Mouse (Mus musculus) embryonic stem cell, embryonic (primary cell): ENCODE data around the gene Rnaseh2a.

Experiments
- CTCF ChIA-PET, 4 experiments: fragments of 300-600 bp in 2 of 4; fragments of 350-600 bp in 2 of 4; sonication (Branson Sonifier 250); formaldehyde crosslinking; loops; one replicate each; lab custom pipeline; 2022; ENCODE audit warnings: inconsistent platforms in 2 of 4; lab: Charles Lee
- POLR2A ChIA-PET, 4 experiments: fragments of 300-600 bp in 2 of 4; fragments of 350-600 bp in 2 of 4; sonication (Branson Sonifier 250); formaldehyde crosslinking; loops; one replicate each; lab custom pipeline; 2022; ENCODE audit warnings: antibody characterized with exemption in 4 of 4, inconsistent platforms in 1 of 4; lab: Charles Lee

Gene Rnaseh2a

DNA sequence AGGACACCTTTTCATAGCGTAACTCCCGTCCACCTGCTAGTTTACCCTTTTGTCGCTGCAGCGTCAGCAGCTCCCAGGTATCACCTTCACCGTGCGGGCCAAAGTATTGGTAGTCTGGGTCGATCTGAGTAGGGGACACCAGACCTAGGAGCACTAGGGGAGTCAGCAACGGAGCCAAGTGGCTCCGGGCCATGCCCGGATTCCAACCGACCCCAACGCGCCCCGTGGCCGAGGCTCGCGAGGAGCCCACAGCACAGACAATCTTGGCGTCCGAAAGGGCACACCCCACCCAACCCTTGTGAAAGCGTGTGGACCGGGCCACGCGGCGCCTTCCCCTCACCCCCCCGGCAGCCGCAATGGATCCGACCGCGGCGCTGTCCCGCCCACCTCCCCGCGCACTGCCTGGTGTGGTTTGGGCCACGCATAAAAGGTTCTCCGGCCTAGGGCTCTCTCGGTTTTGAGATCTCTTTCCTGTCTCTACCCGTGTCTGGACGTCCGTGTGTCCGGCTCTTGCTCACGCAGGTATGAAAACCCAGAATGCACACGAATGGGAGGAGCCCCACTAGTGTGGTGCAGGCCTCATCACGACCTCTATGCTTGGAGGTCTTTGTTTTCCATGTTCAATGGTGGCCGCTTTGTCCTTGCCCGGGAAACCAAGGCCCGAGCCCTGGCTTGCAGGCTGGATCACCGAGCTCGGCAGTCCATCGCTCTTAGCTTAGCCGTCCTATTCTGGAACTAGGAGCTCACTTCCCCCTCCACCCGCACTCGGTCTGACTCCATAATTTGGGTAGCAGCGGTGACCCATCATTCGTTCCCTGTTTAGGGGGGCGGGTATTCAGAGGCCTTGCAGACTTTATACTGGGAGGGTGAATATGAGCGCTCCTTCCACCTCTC, at the start of gene Rnaseh2a, which contains the start of the genes Gm49661 and Prdx2:
TSS of gene Rnaseh2a (minus strand) at position 527 of the 894 bp plus-strand sequence.
TSS of gene Gm49661 (minus strand) at position 193 of the 894 bp plus-strand sequence.
TSS of gene Prdx2 (plus strand) at position 347 of the 894 bp plus-strand sequence.
- ChIA-PET CTCF (interaction anchor here in 3 of 4 experiments (0.5 to 1.8 kb wide), 8 partner anchors 13 to 44 kb away, joined by 3 to 6 read pairs (median 3); partner anchors contain the start of gene Hook2 (in 1 of the 3)), POLR2A (interaction anchor here (0.6 to 30.0 kb wide), 48 partner anchors 10 to 331 kb away, joined by 3 to 992 read pairs (median 4); partner anchors contain the start of genes Tnpo2 (in 4 of the 4), Junb (in 3 of the 4), Calr (in 2 of the 4) and Dhps (in 2 of the 4))

DNA sequence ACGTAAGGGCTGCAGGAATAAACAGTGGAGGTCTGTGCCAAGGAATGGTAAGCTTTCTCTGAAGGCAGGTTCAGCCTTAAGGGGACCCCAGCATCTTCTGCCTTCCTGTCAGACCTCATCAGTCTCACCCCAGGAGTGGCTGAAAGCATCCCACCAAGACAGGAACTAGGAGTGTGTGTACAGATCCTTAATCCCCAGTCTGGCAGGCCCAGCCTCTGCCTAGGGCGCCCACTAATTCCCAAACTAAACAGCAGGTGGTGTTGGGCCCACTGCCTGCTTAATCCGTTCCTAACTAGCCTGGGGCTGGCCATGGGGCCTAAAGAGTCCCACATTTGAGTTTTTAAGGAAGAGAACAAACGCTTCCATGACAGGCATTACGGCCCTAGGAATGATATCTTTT, 47.6 kb upstream of the Rnaseh2a start:
- ChIA-PET CTCF (interaction anchor here (0.6 to 3.4 kb wide), 18 partner anchors 8 to 1568 kb away, joined by 3 to 17 read pairs (median 4); no protein-coding TSS in a partner anchor), POLR2A (interaction anchor here (0.6 to 21.2 kb wide), 50 partner anchors 9 to 1866 kb away, joined by 3 to 488 read pairs (median 5); partner anchors contain the start of genes Trir (in 4 of the 4), Asna1 (in 2 of the 4), Dhps (in 2 of the 4) and Junb (in 2 of the 4))

DNA sequence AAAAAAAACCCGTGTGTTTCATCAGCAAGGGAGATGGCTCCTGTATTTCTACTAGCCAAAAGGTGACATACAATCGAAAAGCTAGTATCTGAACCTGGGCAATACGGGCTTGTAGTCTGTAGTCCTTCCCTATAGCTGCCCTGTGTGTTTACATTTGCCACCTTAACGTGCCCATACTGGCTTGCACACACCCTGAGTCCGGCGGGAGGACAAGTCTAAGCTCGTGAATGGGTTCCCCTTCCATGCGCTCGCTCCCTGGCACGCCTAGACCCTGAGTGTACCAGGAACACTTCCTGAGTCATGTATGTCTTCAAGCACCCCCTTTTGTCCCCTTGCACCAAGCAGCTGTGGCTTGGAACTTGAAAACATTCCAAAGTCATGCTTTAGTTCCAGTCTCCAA, 47.2 kb upstream of the Rnaseh2a start:
- ChIA-PET CTCF (interaction anchor here (0.6 to 3.4 kb wide), 17 partner anchors 9 to 1569 kb away, joined by 3 to 17 read pairs (median 5); no protein-coding TSS in a partner anchor), POLR2A (interaction anchor here (0.6 to 21.2 kb wide), 54 partner anchors 9 to 1866 kb away, joined by 3 to 488 read pairs (median 5); partner anchors contain the start of genes Trir (in 4 of the 4), Asna1 (in 2 of the 4), Dhps (in 2 of the 4) and Junb (in 2 of the 4))

DNA sequence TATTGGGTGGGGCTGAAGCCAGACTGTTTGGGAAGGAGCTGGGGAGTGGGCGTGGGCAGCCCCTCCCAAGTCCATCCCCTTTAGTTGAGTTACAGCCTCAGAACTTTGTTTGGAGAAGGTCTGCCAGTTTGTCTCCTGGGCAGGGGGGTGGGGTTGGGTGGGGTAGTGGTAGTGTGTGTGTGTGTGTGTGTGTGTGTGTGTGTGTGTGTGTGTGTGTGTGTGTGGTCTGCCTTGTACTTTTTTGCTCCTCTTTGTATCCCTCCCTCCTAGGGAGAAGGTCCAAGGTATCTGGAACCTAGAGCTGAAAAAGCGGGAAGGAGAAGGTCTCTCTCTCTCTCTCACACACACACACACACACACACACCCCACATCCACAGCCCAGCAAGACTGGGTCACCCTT, 44.9 kb upstream of the Rnaseh2a start, which contains the start of gene Best2:
TSS of gene Best2 (minus strand) at position 101 of the 400 bp plus-strand sequence.
- ChIA-PET CTCF (interaction anchor here (0.6 to 1.9 kb wide), 8 partner anchors 10 to 479 kb away, joined by 3 to 9 read pairs (median 4); partner anchors contain the start of gene Trir (in 1 of the 4)), POLR2A (interaction anchor here in 3 of 4 experiments (0.6 to 21.2 kb wide), 16 partner anchors 9 to 70 kb away, joined by 3 to 488 read pairs (median 13); partner anchors contain the start of genes Asna1 (in 2 of the 3), Dhps (in 2 of the 3), Junb (in 2 of the 3) and Tnpo2 (in 2 of the 3))

DNA sequence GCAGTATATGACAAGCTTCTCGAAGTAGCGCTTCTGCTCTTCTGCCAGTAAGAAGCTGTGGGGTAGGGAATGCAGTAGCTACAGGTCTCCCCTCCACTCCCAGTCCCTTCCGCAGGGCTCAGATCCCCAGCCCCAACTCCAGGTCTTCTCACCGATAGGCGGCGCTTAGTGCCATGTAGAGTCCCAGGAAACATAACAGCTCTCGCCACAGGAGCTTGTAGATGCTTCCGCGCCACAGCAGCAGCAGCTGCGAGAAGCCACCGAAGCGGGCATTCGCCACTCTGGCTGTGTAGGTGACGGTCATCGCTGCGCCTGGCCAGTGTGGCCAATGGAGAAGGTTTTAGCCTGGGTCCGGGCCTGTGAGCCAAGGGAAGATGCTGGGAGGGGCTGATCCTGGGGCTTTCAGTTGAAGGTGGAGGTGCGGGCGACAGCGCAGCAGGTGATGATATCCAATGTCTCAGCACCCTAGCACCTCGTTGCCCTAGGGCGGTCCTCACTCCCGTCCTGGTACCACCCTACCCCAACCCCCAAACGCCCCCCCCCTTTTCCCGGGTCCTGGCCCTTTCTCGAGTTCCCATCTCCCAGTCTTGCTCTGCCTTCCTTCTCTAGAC, 43.8 kb upstream of the Rnaseh2a start:
- CTCF ChIA-PET = interaction anchor here (0.5 to 1.9 kb wide), 49 partner anchors 8 to 515 kb away, joined by 3 to 14 read pairs (median 4); partner anchors contain the start of genes Hook2 (in 3 of the 4), Dhps (in 2 of the 4), Trir (in 2 of the 4) and Asna1 (in 1 of the 4)
- POLR2A ChIA-PET = interaction anchor here (0.5 to 21.2 kb wide), 58 partner anchors 8 to 190 kb away, joined by 3 to 488 read pairs (median 4); partner anchors contain the start of genes Dhps (in 3 of the 4), Junb (in 3 of the 4), Tnpo2 (in 3 of the 4) and Trir (in 3 of the 4)

DNA sequence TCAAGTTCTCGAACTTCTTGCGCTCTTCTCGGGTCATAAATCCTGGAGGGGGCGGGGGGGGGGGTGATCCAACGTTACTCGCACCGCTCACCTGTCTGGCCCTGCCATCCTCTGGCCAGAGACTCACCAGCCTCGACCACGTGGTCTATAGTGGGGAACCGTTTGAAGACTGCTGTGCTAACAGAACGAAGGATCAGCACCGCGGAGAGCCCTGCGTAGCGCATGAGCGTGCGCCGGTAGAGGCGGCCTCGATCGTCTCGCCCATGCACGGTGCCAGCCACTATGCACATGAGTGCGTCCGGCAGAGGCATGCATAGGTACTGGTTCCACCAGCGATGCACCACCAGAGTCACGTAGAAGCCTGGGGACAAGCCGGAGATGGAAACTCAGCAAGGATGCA, 41.7 kb upstream of the Rnaseh2a start:
- POLR2A ChIA-PET = interaction anchor here in 1 of 4 experiments (2.1 to 6.3 kb wide), 3 partner anchors 25 to 61 kb away, joined by 5 to 41 read pairs (median 24); partner anchors contain the start of genes Dhps, Junb and Tnpo2
- CTCF ChIA-PET = no interaction called here

DNA sequence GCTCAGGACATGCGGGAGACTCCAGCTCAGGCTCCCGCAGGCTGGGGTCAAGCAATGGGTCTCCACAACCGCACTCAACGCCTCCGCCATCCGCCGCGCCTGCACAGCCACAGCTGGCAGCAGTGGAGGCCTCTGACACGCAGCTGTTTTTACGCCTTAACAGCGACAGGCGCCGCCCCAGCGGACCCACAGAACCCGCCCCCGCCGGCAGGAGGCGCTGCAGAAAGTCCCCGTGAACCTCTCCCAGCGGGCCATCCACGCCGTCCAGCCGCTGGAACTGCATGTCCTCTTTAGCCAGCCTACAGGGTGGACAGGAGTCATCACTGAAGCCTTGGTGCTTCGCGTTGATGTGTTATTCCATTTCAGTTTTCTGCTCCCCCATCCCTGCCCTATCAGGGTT, 38.1 kb upstream of the Rnaseh2a start:
- CTCF ChIA-PET = interaction anchor here (0.6 to 4.0 kb wide), 40 partner anchors 8 to 299 kb away, joined by 3 to 49 read pairs (median 4); partner anchors contain the start of genes Hook2 (in 2 of the 4), Tnpo2 (in 2 of the 4), Asna1 (in 1 of the 4) and Dnase2a (in 1 of the 4)

DNA sequence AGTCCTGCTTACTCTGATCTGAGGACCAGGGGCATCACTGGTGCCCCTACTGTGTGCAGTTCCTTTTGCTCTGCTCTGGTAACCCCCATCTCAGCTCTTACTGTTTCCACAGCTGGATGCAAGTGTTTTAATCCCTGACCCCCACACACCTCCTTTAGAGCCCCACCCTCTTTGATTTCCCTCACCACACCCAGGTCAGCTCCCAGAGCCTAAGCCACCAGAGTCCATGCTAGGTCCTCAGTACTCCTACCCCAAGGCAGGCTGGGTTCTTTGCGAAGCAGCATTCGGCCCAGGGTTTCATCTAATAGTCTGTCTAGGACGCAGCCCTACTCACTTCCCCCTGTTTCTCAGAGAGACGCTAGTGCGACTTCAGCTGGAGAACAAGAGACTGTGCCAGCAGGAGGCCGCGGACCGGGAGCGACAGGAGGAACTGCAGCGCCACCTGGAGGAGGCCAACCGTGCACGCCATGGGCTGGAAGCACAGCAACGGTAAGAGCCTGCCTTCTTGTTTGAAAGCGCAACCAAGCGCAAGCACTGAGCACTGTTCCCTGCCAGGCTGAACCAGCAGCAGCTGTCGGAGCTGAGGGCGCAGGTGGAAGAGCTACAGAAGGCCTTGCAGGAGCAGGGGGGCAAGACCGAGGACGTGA, 28.2 kb upstream of the Rnaseh2a start:
- ChIA-PET POLR2A (interaction anchor here (0.6 to 27.3 kb wide), 55 partner anchors 8 to 197 kb away, joined by 3 to 992 read pairs (median 5); partner anchors contain the start of genes Dhps (in 3 of the 4), Junb (in 3 of the 4), Trir (in 3 of the 4) and Asna1 (in 2 of the 4)), CTCF (interaction anchor here (0.5 to 6.5 kb wide), 50 partner anchors 8 to 485 kb away, joined by 3 to 81 read pairs (median 4); partner anchors contain the start of genes Junb (in 2 of the 4), Prdx2 (in 2 of the 4), Tnpo2 (in 2 of the 4) and Dnase2a (in 1 of the 4))

More for the DNA sequence above, 38.1 kb upstream of the Rnaseh2a start:
- POLR2A ChIA-PET = interaction anchor here (0.6 to 6.3 kb wide), 28 partner anchors 9 to 92 kb away, joined by 3 to 41 read pairs (median 4); partner anchors contain the start of genes Dhps (in 2 of the 4), Junb (in 2 of the 4), Trir (in 2 of the 4) and Asna1 (in 1 of the 4)

DNA sequence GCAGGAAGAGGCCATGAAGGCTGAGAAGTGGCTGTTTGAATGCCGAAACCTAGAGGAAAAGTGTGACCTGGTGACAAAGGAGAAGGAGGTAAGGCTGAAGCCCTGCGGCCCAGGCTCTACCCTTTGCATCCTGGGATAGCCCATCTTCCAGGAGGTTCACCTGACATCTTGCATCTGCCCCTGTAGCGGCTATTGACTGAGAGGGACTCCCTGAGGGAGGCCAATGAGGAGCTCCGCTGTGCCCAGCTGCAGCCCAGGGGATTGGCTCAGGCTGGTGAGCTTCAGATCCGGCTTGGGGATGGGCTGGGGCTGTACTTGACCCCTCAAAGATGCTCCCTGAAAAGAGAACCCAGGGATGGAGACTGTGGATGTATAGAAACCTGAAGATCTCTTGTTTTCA, 27.4 kb upstream of the Rnaseh2a start:
- ChIA-PET POLR2A (interaction anchor here (0.6 to 27.3 kb wide), 37 partner anchors 7 to 196 kb away, joined by 3 to 992 read pairs (median 8); partner anchors contain the start of genes Dhps (in 3 of the 4), Junb (in 3 of the 4), Asna1 (in 2 of the 4) and Gm49661 (in 2 of the 4)), CTCF (interaction anchor here (0.6 to 6.5 kb wide), 33 partner anchors 9 to 105 kb away, joined by 3 to 81 read pairs (median 4); partner anchors contain the start of genes Junb (in 2 of the 4), Man2b1 (in 1 of the 4) and Tnpo2 (in 1 of the 4))

DNA sequence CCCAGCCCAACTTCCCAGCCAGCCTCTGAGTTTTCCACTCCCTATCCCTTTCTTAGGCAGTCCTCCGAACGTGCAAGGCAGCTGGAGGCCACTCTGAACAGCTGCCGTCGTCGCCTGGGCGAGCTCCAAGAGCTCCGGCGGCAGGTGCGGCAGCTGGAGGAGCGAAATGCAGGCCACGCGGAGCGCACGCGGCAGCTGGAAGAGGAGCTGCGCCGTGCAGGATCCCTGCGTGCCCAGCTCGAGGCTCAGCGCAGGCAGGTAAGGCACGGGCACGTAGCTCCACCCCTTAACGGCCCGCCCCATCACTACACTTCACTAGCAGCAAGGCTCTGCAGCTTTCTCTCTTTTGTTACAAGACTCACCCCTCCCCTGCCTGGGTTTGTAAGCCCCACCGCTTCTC, 26.1 kb upstream of the Rnaseh2a start:
- ChIA-PET POLR2A (interaction anchor here in 3 of 4 experiments (0.6 to 27.3 kb wide), 32 partner anchors 11 to 477 kb away, joined by 3 to 992 read pairs (median 4); partner anchors contain the start of genes Dhps (in 3 of the 3), Junb (in 3 of the 3), Asna1 (in 2 of the 3) and Gm49661 (in 2 of the 3)), CTCF (interaction anchor here (0.7 to 6.5 kb wide), 14 partner anchors 12 to 724 kb away, joined by 3 to 81 read pairs (median 5); partner anchors contain the start of genes Farsa (in 1 of the 4), Gm49661 (in 1 of the 4), Junb (in 1 of the 4) and Prdx2 (in 1 of the 4))

DNA sequence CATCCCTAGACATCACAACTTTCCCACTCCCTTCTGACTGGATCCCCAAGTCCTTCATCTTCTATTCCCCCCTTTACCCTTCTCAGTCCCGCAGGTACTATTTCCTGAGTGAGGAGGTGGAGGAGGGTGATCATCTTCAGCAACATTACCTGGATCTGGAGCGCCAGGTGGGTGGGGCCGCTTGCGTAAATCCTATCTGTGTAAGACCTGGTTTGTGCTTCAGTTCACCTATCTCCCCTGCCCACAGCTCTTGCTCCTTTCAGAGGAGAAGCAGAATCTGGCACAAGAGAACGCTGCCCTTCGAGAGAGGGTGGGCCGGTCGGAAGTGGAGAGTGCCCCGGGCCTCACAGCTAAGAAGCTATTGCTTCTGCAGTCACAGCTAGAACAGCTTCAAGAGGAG, 24.8 kb upstream of the Rnaseh2a start:
- ChIA-PET CTCF (interaction anchor here in 3 of 4 experiments (0.9 to 6.5 kb wide), 3 partner anchors 19 kb away, joined by 3 to 81 read pairs (median 74); partner anchors contain the start of gene Junb (in 1 of the 3)), POLR2A (interaction anchor here in 3 of 4 experiments (0.6 to 27.3 kb wide), 16 partner anchors 9 to 276 kb away, joined by 3 to 992 read pairs (median 6); partner anchors contain the start of genes Gm49661 (in 2 of the 3), Junb (in 2 of the 3), Prdx2 (in 2 of the 3) and Rnaseh2a (in 2 of the 3))

DNA sequence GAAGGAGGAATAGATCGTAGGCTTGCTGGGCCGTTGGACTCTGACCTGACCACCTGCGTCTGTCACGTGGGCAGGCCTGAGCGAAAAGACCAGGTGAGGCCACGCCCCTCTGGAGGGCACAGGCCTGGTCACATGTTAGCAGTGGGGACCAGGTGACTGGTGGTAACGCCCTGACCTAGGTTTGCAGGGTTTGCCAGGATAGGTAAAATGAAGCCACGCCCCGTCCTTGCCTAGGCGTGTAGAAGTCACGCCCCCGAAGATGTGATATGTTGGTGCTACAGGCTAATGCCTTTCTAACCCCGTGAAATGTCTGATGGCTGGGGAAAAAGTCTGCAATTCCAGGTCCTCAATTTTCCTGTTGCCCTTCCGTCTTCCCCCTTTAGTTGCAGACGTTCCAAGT, 21.3 kb upstream of the Rnaseh2a start:
- CTCF ChIA-PET = interaction anchor here (0.6 to 6.5 kb wide), 15 partner anchors 14 to 280 kb away, joined by 3 to 250 read pairs (median 4); partner anchors contain the start of genes Junb (in 2 of the 4), Mast1 (in 1 of the 4) and Tnpo2 (in 1 of the 4)
- POLR2A ChIA-PET = interaction anchor here (0.6 to 27.3 kb wide), 38 partner anchors 11 to 376 kb away, joined by 3 to 992 read pairs (median 5); partner anchors contain the start of genes Junb (in 3 of the 4), Tnpo2 (in 3 of the 4), Asna1 (in 2 of the 4) and Dhps (in 2 of the 4)

DNA sequence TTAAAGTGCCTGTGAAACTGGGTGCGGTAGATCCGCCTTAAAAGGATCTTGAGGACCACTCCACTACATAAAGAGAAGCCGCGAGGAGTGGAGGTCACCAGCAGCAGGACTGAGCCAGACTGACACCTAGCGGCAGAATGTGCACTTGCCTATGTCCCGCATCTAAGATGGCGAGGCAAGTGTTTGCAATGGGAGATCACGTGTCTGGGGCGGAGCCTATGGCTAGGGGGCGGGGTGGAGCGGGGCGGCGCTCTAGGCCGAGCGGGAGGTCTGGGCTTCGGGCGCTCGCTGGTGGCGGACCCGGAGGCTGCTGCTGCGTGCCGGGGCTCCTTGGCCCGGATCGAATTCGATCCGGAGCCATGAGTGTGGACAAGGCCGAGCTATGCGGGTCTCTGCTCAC, 20.8 kb upstream of the Rnaseh2a start, which contains the start of gene Hook2:
TSS of gene Hook2 (plus strand) at position 255 of the 400 bp plus-strand sequence.
- ChIA-PET POLR2A (interaction anchor here (0.6 to 27.3 kb wide), 59 partner anchors 8 to 482 kb away, joined by 3 to 992 read pairs (median 5); partner anchors contain the start of genes Asna1 (in 3 of the 4), Junb (in 3 of the 4), Rnaseh2a (in 3 of the 4) and Tnpo2 (in 3 of the 4)), CTCF (interaction anchor here (0.5 to 6.5 kb wide), 31 partner anchors 8 to 411 kb away, joined by 3 to 250 read pairs (median 6); partner anchors contain the start of genes Junb (in 2 of the 4), Asna1 (in 1 of the 4), Dhps (in 1 of the 4) and Tnpo2 (in 1 of the 4))

DNA sequence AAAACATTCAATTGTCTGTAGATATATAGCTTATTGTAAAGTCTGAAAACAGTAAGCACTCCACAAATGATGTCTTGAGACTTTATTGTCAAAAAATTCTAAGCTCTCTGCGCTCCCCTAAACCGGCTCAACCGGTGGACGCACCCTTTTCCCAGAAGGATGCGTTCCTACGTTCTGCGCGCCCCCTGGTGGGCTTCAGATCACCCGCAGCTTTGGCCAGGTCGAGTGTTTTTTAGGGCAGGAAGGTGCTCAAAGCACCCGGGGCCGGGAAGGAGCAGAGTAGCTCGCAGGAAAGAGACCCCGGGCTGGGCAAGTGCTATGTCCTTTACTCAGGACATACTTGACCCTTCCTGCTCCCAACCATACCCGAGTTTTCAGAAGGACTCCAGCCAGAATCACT, 20.2 kb upstream of the Rnaseh2a start:
- POLR2A ChIA-PET = interaction anchor here (0.6 to 27.3 kb wide), 55 partner anchors 8 to 483 kb away, joined by 3 to 992 read pairs (median 5); partner anchors contain the start of genes Asna1 (in 3 of the 4), Junb (in 3 of the 4), Rnaseh2a (in 3 of the 4) and Tnpo2 (in 3 of the 4)
- CTCF ChIA-PET = interaction anchor here (0.5 to 6.5 kb wide), 39 partner anchors 8 to 412 kb away, joined by 3 to 250 read pairs (median 5); partner anchors contain the start of genes Junb (in 3 of the 4), Asna1 (in 1 of the 4), Dhps (in 1 of the 4) and Tnpo2 (in 1 of the 4)
